Mouse (Mus musculus) brown adipose tissue, adult 24 weeks (tissue): ENCODE results near the gene Eng. TPM values are rescaled to one million over a fixed set of nuclear protein-coding genes. Genes with fewer than 3 reads are reported as not detected.

Experiments
- H3K27ac ChIP-seq: fragments of 200-500 bp; replicated peaks from 2 replicates; pipeline ENCODE4 v1.5.1; 2012; ENCODE audit warnings: low read depth, mild to moderate bottlenecking, low read length
- H3K4me1 ChIP-seq: fragments of 200-500 bp; 2 replicates; pipeline ENCODE4 v1.6.1; 2012; ENCODE audit warnings: low read length, mixed read lengths; ENCODE audit not compliant: control insufficient read depth, insufficient read depth, insufficient read length
- H3K4me3 ChIP-seq: fragments of 200-500 bp; 2 replicates; pipeline ENCODE4 v1.5.1; 2012; ENCODE audit warnings: low read depth, mild to moderate bottlenecking, low read length, moderate library complexity; ENCODE audit not compliant: insufficient read depth
- polyA plus RNA-seq: library from polyadenylated mRNA; stranded (reverse); fragments of >200 nt; gene quantifications from 2 replicates; pipeline ENCODE4 v1.2.4, GENCODE M21; 2012; ENCODE audit not compliant: missing spikeins, insufficient read depth, insufficient read length

Gene Eng
- polyA plus RNA-seq, 1 experiment: 22.4 TPM

GRCm38 (mm10) chr2:32727435-32727834, 81.0 kb downstream of the Eng start:
- peaks cover 6% of the 10 kb centered on the region; the same call in 1 of the 2 replicates for H3K4me1 ChIP-seq
- peak overlapping the region; percentile 66 for H3K4me3 ChIP-seq
- H3K27ac ChIP-seq: peak overlapping the region; percentile 95

- Histone ChIP-seq H3K4me3 (peak overlapping the region; percentile 66), H3K4me1 (peaks cover 6% of the 10 kb centered on the region; the same call in 1 of the 2 replicates), H3K27ac (peak overlapping the region; percentile 99)
Measured at GRCm38 (mm10) chr2:32728463-32728862, 82.1 kb downstream of the Eng start.

GRCm38 (mm10) chr2:32729547-32729946, 83.2 kb downstream of the Eng start:
- peak overlapping the region; percentile 99 for H3K27ac ChIP-seq
- peaks cover 11% of the 10 kb centered on the region for H3K4me1 ChIP-seq
- peak overlapping the region; percentile 66 for H3K4me3 ChIP-seq

GRCm38 (mm10) chr2:32730854-32731253, 84.5 kb downstream of the Eng start:
- Histone ChIP-seq H3K4me1 (peaks cover 11% of the 10 kb centered on the region), H3K27ac (peak overlapping the region; percentile 99), H3K4me3 (peak overlapping the region; percentile 66)

- Histone ChIP-seq H3K27ac (peak overlapping the region; percentile 99), H3K4me3 (peak overlapping the region; percentile 66), H3K4me1 (peaks cover 11% of the 10 kb centered on the region)
Measured at GRCm38 (mm10) chr2:32731911-32732310, 85.5 kb downstream of the Eng start.

Other genes with a start within 250 kb of the Eng start
- gene Naif1, start 196.1 kb upstream of the Eng start, polyA plus RNA-seq: 1.8 and 2.1 TPM in 2 replicates
- 9.2 and 11.0 TPM in 2 replicates for gene Slc25a25, start 195.2 kb upstream of the Eng start, polyA plus RNA-seq
- 6.3 and 15.4 TPM in 2 replicates for gene Fam102a, start 111.3 kb upstream of the Eng start, polyA plus RNA-seq
- 31.2 and 37.5 TPM in 2 replicates for gene Dpm2, start 75.7 kb upstream of the Eng start, polyA plus RNA-seq
- not detected in 2 replicates for gene Pip5kl1, start 71.8 kb upstream of the Eng start, polyA plus RNA-seq
- gene 9430097D07Rik, start 70.9 kb upstream of the Eng start, polyA plus RNA-seq: not detected in 2 replicates
- 2.4 and 3.0 TPM in 2 replicates for gene St6galnac4, start 59.5 kb upstream of the Eng start, polyA plus RNA-seq
- 79.5 and 87.3 TPM in 2 replicates for gene St6galnac6, start 46.9 kb upstream of the Eng start, polyA plus RNA-seq
- 87.5 and 109 TPM in 2 replicates for gene Ak1, start 24.8 kb upstream of the Eng start, polyA plus RNA-seq
- gene Fpgs, start 57.5 kb downstream of the Eng start, polyA plus RNA-seq: 2.8 and 2.9 TPM in 2 replicates
- gene Cdk9, start 66.5 kb downstream of the Eng start, polyA plus RNA-seq: 27.3 and 27.6 TPM in 2 replicates
- 4.4 and 6.3 TPM in 2 replicates for gene Sh2d3c, start 74.5 kb downstream of the Eng start, polyA plus RNA-seq
- gene 6330409D20Rik, start 94.4 kb downstream of the Eng start, polyA plus RNA-seq: not detected in 2 replicates
- gene Tor2a, start 110.6 kb downstream of the Eng start, polyA plus RNA-seq: 16.8 and 17.6 TPM in 2 replicates
- gene Ttc16, start 129.0 kb downstream of the Eng start, polyA plus RNA-seq: not detected in 2 replicates
- gene Ptrh1, start 129.2 kb downstream of the Eng start, polyA plus RNA-seq: 1.1 and 3.5 TPM in 2 replicates
- gene Cfap157, start 137.8 kb downstream of the Eng start, polyA plus RNA-seq: not detected in 2 replicates
- 2.8 and 4.0 TPM in 2 replicates for gene Stxbp1, start 200.7 kb downstream of the Eng start, polyA plus RNA-seq
- gene Fam129b, start 229.5 kb downstream of the Eng start, polyA plus RNA-seq: 4.9 and 5.9 TPM in 2 replicates